ENCODE assay signal across 9 mouse cellular contexts in genomic region chr7:28464416-28465212, GRCm38 (mm10). TPM values are rescaled to one million over a fixed set of nuclear protein-coding genes. Genes with fewer than 3 reads are reported as not detected.
DNase-seq lines count a peak whose midpoint lies in the region; ATAC-seq lines count a peak whose summit lies in the region.
"Had no signal": no experiment of that assay in that cellular context is flagged by ENCODE, and none has a peak within 500 bp of the region (broad histone marks: within the 10 kb centered on the region; RNA-seq: fewer than 3 reads in every experiment).

No protein-coding gene starts in this region.

- peaks cover 27% of the 10 kb centered on the region for H3K27me3 ChIP-seq in neural tube, embryonic 12.5 days (replicated peaks)
- peaks cover 17% of the 10 kb centered on the region for H3K27me3 ChIP-seq in liver, embryonic 16.5 days (ENCODE audit: control insufficient read depth, insufficient read depth, low read depth, low read length)

- no peak for DNase-seq in neural tube, embryonic 10.5 days (ENCODE audit: extremely low spot score, low spot score)
- peak; percentile 88 to 97 for DNase-seq in cerebellum, adult 18-20 months
- peak; percentile 79 to 88 for DNase-seq in frontal cortex, postnatal 14 days (ENCODE audit: low spot score in 2 of 2)
- peak; percentile 77 to 80 for DNase-seq in kidney, postnatal 36 days
- peak; percentile 26 for DNase-seq in retina, adult 2 months (ENCODE audit: low read depth, low spot score)
- DNase-seq in gastrocnemius, adult 8-10 months (ENCODE audit: low spot score in 2 of 2) = no peak

- H3K9me3 ChIP-seq in neural tube, embryonic 12.5 days = no peaks in the 10 kb centered on the region
- H3K9me3 ChIP-seq in liver, embryonic 16.5 days (replicated peaks; ENCODE audit: control insufficient read depth, low read length) = no peaks in the 10 kb centered on the region

- peaks cover 30% of the 10 kb centered on the region for H3K36me3 ChIP-seq in neural tube, embryonic 12.5 days
- H3K36me3 ChIP-seq in liver, embryonic 16.5 days (ENCODE audit: control insufficient read depth, insufficient read depth) = no peaks in the 10 kb centered on the region

- no peak for ATAC-seq in neural tube, embryonic 12.5 days (ENCODE audit: low FRiP score, low read depth)
- ATAC-seq in liver, embryonic 16.5 days (ENCODE audit: low read depth) = peak; percentile 39; the same call in 1 of the 2 replicates

- H3K4me2 ChIP-seq in neural tube, embryonic 12.5 days (replicated peaks) = peak overlapping the region; percentile 24; the same call in 1 of the 2 replicates
- H3K4me2 ChIP-seq in liver, embryonic 16.5 days (ENCODE audit: low read depth, low read length) = no peak overlapping the region

- 66% methylated on average over 10 of the region's 10 CpGs for WGBS in neural tube, embryonic 12.5 days
- 44% methylated on average over 10 of the region's 10 CpGs for WGBS in liver, embryonic 16.5 days (ENCODE audit: insufficient replicate concordance)

- no peak overlapping the region for H3K9ac ChIP-seq in neural tube, embryonic 12.5 days
- no peak overlapping the region for H3K9ac ChIP-seq in liver, embryonic 16.5 days (ENCODE audit: low read depth, low read length)

- no peak overlapping the region for H3K27ac ChIP-seq in neural tube, embryonic 12.5 days
- no peak overlapping the region for H3K27ac ChIP-seq in liver, embryonic 16.5 days (ENCODE audit: low read length)

- no peak overlapping the region for H3K4me3 ChIP-seq in neural tube, embryonic 12.5 days
- no peak overlapping the region for H3K4me3 ChIP-seq in liver, embryonic 16.5 days (ENCODE audit: low read depth, low read length)

- peaks cover 14% of the 10 kb centered on the region; the same call in 1 of the 2 replicates for H3K4me1 ChIP-seq in neural tube, embryonic 12.5 days
- H3K4me1 ChIP-seq in liver, embryonic 16.5 days (ENCODE audit: control insufficient read depth, low read depth, low read length) = peaks cover 2% of the 10 kb centered on the region; the same call in 1 of the 2 replicates

RNA-seq across cellular contexts. Expression of gene Lrfn1, which starts 12.8 kb away (rescaled TPM):
- polyA plus RNA-seq in neural tube, embryonic 12.5 days (2016; fragmentation: Nextera tagmentation; extraction: Ambion mirVana) = 16.6 and 18.8 TPM in 2 replicates
- polyA plus RNA-seq in liver, embryonic 16.5 days (2015; fragmentation: Nextera tagmentation; extraction: Ambion mirVana) = 0.12 and 0.15 TPM in 2 replicates
- under 1 TPM in 2 of 4 experiments, not detected in 2; 0.08 to 0.34 TPM for total RNA-seq in gastrocnemius, adult 8-10 months (2022)

RNA-seq across cellular contexts. Expression of gene Gmfg, which starts 27.4 kb away (rescaled TPM):
- 6.6 and 8.1 TPM in 2 replicates for polyA plus RNA-seq in neural tube, embryonic 12.5 days (2016; fragmentation: Nextera tagmentation; extraction: Ambion mirVana)
- 35.6 and 38.6 TPM in 2 replicates for polyA plus RNA-seq in liver, embryonic 16.5 days (2015; fragmentation: Nextera tagmentation; extraction: Ambion mirVana)
- 1 to 10 TPM in 2 of 4 experiments, under 1 TPM in 1, not detected in 1; 0.46 to 1.7 (median 1.3) TPM for total RNA-seq in gastrocnemius, adult 8-10 months (2022)

RNA-seq across cellular contexts. Expression of gene Ifnl2, which starts 45.6 kb away (rescaled TPM):
- polyA plus RNA-seq in neural tube, embryonic 12.5 days (2016; fragmentation: Nextera tagmentation; extraction: Ambion mirVana) = not detected in 2 replicates
- not detected in 2 replicates for polyA plus RNA-seq in liver, embryonic 16.5 days (2015; fragmentation: Nextera tagmentation; extraction: Ambion mirVana)
- total RNA-seq in gastrocnemius, adult 8-10 months (2022) = not detected
- polyA plus RNA-seq: neural tube, embryonic 11.5 days had no signal

RNA-seq across cellular contexts. Expression of gene Ifnl3, which starts 58.0 kb away (rescaled TPM):
- polyA plus RNA-seq in neural tube, embryonic 12.5 days (2016; fragmentation: Nextera tagmentation; extraction: Ambion mirVana) = not detected in 2 replicates
- polyA plus RNA-seq in liver, embryonic 16.5 days (2015; fragmentation: Nextera tagmentation; extraction: Ambion mirVana) = not detected in 2 replicates
- not detected for total RNA-seq in gastrocnemius, adult 8-10 months (2022)
- polyA plus RNA-seq: neural tube, embryonic 11.5 days had no signal

Comparison
In these comparisons a context has a peak if more than half of its experiments do, and no peak if none do; other contexts are left out.
1. DNase-seq: peak in cerebellum, adult 18-20 months (2 of 2), frontal cortex, postnatal 14 days (2 of 2), kidney, postnatal 36 days (2 of 2) and retina, adult 2 months (single experiment); none in neural tube, embryonic 10.5 days (single experiment) and gastrocnemius, adult 8-10 months (0 of 2).
2. RNA of gene Lrfn1, which starts 12.8 kb away (polyA plus RNA-seq): 16.6 to 18.8 TPM in neural tube, embryonic 12.5 days; 0.12 to 0.15 TPM in liver, embryonic 16.5 days; every median in the first group is over 10 times any median in the second.